Mouse (Mus musculus): ENCODE measurements around the gene Cox4i1. TPM values are rescaled to one million over a fixed set of nuclear protein-coding genes. Genes with fewer than 3 reads are reported as not detected.

Cox4i1 gene
- polyA plus RNA-seq, 1 experiment from 2014 or later: 1,200 TPM

Other genes starting within 250 kb of the Cox4i1 start
- gene Gins2, start 78.9 kb upstream of the Cox4i1 start, polyA plus RNA-seq (2015; fragmentation: Nextera tagmentation; extraction: Ambion mirVana): 60.0 and 77.9 TPM in 2 replicates
- gene 1190005I06Rik, start 20.6 kb upstream of the Cox4i1 start, polyA plus RNA-seq (2015; fragmentation: Nextera tagmentation; extraction: Ambion mirVana): 2.1 TPM in 2 replicates
- gene Gm27021, start 143 bp upstream of the Cox4i1 start, polyA plus RNA-seq (2015; fragmentation: Nextera tagmentation; extraction: Ambion mirVana): 1.6 and 2.3 TPM in 2 replicates
- gene Emc8, start 351 bp downstream of the Cox4i1 start, polyA plus RNA-seq (2015; fragmentation: Nextera tagmentation; extraction: Ambion mirVana): 259 and 294 TPM in 2 replicates
- gene Irf8, start 68.1 kb downstream of the Cox4i1 start, polyA plus RNA-seq (2015; fragmentation: Nextera tagmentation; extraction: Ambion mirVana): 77.8 and 82.4 TPM in 2 replicates